Mouse (Mus musculus): ENCODE measurements at regions not wholly inside any gene's neighbourhood (a gene's known extent, or its start where the extent isn't known, plus 50 kb on each side); places are given as distances from the start of the nearest gene placed in this dataset.
"Not testable (repeated sequence)": the region's sequence is repeated elsewhere in the genome, so short reads cannot be mapped to it uniquely, and the experiment has no call there.

GRCm38 (mm10) chr13:5408226-5408804 lies 453.0 kb upstream of the Klf6 start:
- no peak for DNase-seq

DNA sequence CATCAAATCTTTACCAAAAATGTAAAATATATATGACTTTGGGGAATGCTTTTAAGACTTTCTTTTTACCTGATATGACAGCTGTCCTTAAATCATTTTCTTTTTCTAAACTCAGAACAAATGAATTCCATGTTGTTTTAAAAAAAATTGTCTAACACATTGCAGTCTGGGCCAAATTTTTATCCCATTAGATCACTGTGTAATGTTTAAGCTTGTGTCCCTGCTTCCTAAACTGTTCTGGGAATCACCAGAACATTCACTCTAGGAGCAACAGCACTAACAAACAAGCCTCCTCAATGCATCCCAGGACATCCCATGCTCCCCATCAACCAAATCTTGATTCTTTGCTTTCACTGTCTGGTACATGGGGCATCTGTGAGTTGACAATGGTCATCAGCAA lies 449.2 kb upstream of the Klf6 start:
- DNase-seq: no peak

DNA sequence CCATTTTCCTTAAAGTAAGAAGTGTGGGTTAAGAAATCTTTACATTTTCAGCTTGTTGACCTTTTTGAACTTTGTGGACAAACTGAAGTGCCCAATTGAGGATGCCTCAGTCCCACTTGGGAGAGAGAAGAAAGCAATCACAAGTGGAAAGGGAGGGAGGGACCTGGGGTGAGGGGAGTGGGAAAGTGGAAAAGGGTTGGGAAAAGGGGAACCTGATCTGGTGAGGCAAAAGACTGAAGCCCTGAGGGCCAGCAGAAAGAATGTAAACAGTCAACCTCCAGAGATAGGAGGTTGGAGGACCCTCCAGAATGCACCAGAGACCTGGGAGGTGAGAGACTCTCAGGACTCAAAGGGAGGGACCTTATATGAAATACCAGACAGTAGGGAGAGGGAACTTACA lies 448.3 kb upstream of the Klf6 start:
- DNase-seq: not testable (repeated sequence)

GRCm38 (mm10) chr13:5424110-5424509 lies 437.2 kb upstream of the Klf6 start:
- peak; percentile 27 for DNase-seq

GRCm38 (mm10) chr13:5425491-5426232 lies 435.6 kb upstream of the Klf6 start:
- no peak for DNase-seq

- no peak for DNase-seq
Measured at GRCm38 (mm10) chr13:5433652-5434051, 427.6 kb upstream of the Klf6 start.

DNA sequence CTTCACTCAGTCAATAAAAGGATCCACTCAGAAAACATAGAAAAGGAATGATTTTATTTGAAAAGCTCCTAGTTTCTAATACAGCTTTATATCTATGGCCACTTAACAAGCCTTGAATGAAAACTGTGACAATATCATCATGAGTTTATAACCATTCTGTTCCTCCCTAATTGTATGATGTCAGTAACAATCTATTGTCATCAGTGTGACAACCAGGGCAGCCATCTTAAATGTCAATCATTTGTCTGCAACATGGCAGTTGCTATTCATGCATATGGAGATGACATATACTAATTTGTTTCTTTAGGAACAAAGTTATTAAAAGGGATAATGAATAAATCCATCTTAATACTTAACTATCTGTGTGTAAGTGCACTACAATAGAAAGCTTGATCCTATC lies 426.2 kb upstream of the Klf6 start:
- no peak for DNase-seq

GRCm38 (mm10) chr13:5436191-5436590 lies 425.1 kb upstream of the Klf6 start:
- DNase-seq: no peak

- no peak for DNase-seq
Measured at GRCm38 (mm10) chr13:5440454-5440853, 420.8 kb upstream of the Klf6 start.

DNA sequence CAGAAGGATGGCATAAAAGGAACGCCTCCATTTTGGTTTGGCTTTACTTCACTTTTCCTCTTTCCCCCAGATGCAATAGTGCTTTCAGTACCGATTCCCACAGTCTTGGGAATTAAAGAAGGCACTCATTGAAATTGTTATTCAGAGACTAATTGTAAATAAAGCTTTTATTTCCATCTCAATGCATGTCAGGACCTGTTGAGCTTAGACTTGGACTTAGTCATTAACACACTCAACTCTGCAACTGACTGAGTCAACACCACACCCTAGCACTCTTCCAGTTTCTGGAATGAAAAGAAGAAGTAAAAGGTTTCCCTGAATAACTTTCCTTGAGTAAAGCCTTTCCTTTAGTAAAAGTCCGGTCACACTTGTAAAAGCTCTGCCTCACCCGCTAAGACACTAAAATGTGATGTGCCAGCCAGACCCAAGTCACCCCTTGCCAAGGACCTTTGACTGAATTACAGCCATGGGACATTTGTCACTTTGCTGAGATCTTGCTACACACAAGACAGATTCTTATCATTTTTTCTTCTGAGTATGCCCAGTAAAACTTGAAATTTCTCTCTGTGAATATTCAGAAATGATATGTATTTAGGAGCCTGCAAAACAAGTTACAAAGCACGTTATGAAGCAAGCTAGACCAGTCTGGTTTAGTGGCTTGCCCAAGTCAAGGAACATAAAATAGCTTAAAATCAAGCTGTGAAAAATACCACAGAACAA lies 416.4 kb upstream of the Klf6 start:
- no peak for DNase-seq

DNA sequence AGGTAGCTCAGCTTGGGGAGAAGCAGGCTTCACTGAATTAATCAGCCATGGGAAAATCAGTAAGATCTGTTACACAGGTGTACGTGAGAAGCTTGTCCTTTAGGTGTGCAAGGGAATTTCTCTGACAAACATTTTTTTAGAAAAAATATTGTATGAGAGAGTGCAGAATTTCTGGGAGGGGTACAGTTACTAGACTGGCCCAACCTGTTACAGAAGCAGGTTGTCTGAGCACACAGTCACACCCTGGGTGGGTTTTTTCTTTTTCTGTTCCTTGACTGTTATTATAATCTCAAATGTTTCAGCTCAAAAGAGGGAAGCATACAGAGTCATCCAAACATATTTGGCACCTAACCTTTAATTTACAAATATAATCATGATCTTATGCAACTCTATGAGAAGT lies 412.7 kb upstream of the Klf6 start:
- DNase-seq: no peak

DNA sequence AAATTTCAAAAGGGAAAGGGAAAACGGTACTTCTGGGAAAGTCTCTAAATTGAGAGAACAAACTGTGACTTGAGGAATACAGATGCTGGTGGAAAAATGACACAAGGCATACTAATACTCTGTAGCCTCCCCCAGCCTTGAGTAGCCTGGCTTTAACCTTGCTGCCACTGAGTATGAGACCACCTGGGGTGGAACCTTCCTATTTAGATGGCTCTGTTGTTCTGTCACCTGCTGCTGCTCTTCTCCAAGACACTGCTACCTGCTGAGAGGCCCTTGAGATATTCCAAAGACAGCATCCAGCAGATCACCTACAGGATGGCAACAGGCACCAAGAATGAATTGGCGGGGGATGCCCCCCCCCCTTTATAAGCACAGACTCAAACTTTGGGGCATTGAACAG lies 380.5 kb upstream of the Klf6 start:
- DNase-seq: no peak

DNA sequence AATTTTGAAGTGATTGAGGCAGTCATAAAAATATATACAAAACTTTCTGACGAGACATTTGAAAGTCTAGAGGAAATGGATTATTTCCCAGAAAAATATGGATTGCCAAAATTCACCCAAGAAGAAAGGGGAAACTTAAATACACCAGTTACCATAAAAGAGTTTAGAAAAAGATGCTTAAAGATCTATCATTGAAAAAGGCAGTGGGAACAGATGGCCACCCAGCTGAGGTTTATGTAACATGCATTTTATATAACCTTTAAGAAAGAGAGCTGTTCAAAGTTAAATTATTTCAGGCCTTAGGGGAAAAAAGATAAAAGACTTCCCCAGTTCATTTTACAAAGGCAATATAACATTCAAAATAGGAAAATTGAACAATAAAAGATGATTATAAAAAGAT lies 369.0 kb upstream of the Klf6 start:
- DNase-seq: no peak

- no peak for DNase-seq
Measured at GRCm38 (mm10) chr13:5497535-5497934, 363.7 kb upstream of the Klf6 start.

DNA sequence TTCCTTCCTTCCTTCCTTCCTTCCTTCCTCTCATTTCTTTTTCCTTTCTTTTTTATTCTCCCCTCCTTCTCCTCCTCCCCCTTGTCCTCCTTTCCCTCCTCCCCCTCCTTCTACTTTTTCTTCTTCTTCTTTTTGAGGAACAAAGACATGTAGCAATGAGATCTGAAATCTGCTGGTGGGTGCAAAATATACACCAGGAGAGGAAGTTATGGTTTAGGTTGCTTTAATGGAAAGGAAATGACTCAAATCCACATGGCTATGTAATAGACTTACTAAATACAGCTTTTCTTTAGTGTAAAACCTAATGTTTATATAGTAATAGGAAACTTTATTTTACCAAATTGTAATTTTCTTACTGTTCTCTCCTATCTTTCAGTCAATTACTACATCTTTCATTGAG lies 349.5 kb upstream of the Klf6 start:
- DNase-seq: no peak

DNA sequence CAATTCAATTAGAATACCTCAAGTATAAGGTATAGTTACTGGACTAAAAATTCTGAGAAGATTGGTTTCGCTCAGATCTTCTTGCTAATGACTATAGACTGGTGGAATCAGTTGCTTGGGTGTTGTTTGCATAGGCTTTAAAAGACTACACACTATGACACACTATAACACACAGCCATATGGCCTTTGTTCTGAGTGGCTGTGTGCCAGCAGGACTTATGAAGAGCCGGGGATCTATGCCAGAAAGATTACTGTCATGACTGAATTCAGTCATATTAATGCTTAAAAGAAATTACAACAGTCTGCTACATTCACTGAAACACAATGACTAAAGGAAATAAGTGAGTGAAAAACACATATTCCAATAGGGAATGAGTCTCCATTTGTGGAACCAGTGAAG lies 345.7 kb upstream of the Klf6 start:
- no peak for DNase-seq

- no peak for DNase-seq
Measured at GRCm38 (mm10) chr13:5516088-5516487, 345.2 kb upstream of the Klf6 start.

- no peak for DNase-seq
Measured at GRCm38 (mm10) chr13:5519181-5519580, 342.1 kb upstream of the Klf6 start.

- no peak for DNase-seq
Measured at GRCm38 (mm10) chr13:5519600-5519999, 341.7 kb upstream of the Klf6 start.

GRCm38 (mm10) chr13:5527400-5527799 lies 333.9 kb upstream of the Klf6 start:
- DNase-seq: no peak

DNA sequence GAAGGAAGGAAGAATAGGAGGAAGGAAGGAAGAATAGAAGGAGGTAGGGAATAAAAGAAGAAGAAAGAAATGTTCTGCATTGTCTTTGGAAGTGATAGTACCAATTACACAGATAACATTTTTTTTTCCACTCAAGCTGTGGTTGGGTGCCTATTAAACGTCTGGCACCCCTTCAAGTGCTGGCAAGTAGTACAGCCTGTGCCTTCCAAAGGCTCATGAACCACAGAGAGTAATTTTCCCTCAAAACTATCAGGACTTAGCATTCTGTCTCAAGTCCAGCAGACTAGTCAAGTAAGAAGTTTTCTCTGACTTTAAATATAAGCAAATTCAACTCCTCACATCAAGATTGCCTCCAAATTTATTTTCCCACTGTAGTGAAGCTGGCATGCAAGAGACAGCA lies 321.0 kb upstream of the Klf6 start:
- no peak for DNase-seq

DNA sequence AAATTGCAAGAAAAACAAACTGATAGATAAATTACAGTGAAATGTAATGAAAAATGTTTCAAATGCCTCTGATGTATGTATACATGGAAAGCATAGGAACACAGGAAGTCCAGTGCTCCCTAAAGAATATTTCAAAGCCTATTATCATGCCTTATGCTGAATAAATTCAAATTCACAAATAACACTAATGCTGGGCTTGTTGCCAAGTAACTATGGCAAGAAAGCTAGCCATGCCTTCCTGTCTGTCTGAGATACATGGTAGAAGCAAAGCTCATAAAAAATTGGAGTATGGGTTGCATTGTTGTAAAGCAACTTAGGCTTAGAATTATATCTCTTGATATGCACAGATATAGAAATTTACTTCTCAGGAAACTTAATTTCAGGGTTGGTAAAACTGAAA lies 315.8 kb upstream of the Klf6 start:
- DNase-seq: no peak

GRCm38 (mm10) chr13:5546011-5546410 lies 315.3 kb upstream of the Klf6 start:
- no peak for DNase-seq

GRCm38 (mm10) chr13:5546937-5547336 lies 314.3 kb upstream of the Klf6 start:
- no peak for DNase-seq
